Mouse (Mus musculus) splenic B cell, adult 2 months (primary cell): ENCODE data around the gene Gdf7.

Experiments used
- DNase-seq: peaks from one replicate; pipeline ENCODE4 v3.0.0-alpha.2; 2011; ENCODE audit warnings: low read depth, low spot score
- H3K27me3 ChIP-seq: 2 replicates; pipeline ENCODE4 v1.6.1; 2012; ENCODE audit warnings: mild to moderate bottlenecking, low read length, moderate library complexity, mixed read lengths; ENCODE audit not compliant: control insufficient read depth, poor library complexity, insufficient read depth, severe bottlenecking
- H3K36me3 ChIP-seq: 2 replicates; pipeline ENCODE4 v1.6.1; 2012; ENCODE audit warnings: mild to moderate bottlenecking, low read length, moderate library complexity, mixed read lengths; ENCODE audit not compliant: control insufficient read depth, poor library complexity, insufficient read depth, severe bottlenecking

Gdf7 gene

DNA sequence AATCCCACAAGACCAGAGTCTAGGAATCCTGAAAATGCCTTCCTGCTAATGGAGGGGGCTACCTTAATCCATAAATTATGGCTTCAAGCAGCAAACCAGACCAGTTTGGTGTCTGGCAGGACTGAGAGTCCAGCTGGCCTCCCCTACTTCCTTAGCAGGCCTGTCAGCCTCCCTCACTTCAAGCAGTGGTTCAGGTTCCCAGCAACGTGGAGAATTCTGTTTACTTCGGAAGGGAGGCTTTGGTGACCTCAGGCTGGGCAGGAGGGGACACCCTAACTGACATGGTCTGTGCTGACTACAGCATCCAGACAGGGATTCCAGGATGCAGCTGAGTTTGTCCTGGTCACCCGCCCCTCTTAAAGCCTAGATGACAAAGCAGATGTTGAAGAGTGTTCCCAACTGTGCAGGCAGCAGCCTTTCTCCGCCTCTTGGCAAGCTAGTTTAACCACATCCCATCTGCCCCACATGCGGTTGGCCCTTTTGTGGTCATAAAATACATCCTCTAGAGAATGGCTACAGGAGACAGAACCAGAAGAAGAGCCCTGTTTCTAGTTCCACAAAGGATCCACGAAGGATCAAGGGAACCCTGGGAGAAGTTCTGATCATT lies 6.3 kb downstream of the Gdf7 start:
- no peaks in the 10 kb centered on the region for H3K36me3 ChIP-seq
- DNase-seq, result no peak
- no peaks in the 10 kb centered on the region; the same call in none of the 2 replicates for H3K27me3 ChIP-seq

DNA sequence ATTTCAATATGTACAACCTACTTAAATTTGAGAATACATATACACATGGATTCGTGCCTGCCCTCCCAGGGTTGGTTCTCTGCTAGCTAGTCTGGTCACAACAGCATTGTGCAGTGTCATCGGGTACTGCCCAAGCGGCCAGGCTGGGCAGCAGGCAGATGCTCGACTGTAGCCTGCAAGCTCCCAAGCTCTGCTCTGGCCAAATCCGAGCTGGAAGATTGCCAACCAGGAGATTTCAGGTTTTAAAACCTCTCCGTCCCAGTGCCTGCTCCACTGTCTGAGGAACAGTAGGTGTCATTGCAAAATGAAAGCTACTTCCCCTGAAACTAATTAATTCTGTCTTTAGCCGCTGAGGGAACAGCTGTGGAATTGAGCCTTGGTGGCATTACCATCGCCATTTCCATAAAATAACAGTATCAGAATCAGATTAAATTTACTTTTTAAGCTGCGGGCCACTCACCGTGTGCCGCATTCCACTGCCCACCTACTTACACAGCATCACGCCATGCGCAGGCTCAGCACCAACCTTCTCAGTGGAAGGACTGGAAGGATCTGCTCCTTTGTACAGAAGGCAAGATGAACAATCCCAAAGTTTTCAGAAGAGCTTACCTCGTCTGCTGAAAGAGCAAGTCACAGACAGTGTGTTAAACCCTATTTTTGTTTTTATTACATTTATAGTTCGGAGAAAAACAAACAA lies 10.4 kb downstream of the Gdf7 start:
- H3K27me3 ChIP-seq, result no peaks in the 10 kb centered on the region
- no peaks in the 10 kb centered on the region for H3K36me3 ChIP-seq
- no peak for DNase-seq

- H3K27me3 ChIP-seq, result no peaks in the 10 kb centered on the region
- H3K36me3 ChIP-seq, result peaks cover 2% of the 10 kb centered on the region; the same call in 1 of the 2 replicates
- DNase-seq, result no peak
Measured at GRCm38 (mm10) chr12:8289499-8289898, 12.3 kb downstream of the Gdf7 start.

- DNase-seq, result no peak
- H3K27me3 ChIP-seq, result no peaks in the 10 kb centered on the region
- peaks cover 2% of the 10 kb centered on the region; the same call in 1 of the 2 replicates for H3K36me3 ChIP-seq
Measured at GRCm38 (mm10) chr12:8289099-8289498, 12.7 kb downstream of the Gdf7 start.

- DNase-seq, result no peak
- H3K36me3 ChIP-seq, result peaks cover 2% of the 10 kb centered on the region; the same call in 1 of the 2 replicates
- H3K27me3 ChIP-seq, result no peaks in the 10 kb centered on the region
Measured at GRCm38 (mm10) chr12:8287970-8288369, 13.8 kb downstream of the Gdf7 start.

GRCm38 (mm10) chr12:8281225-8282017 lies 20.3 kb downstream of the Gdf7 start:
- no peaks in the 10 kb centered on the region for H3K27me3 ChIP-seq
- no peak for DNase-seq
- H3K36me3 ChIP-seq, result peaks cover 8% of the 10 kb centered on the region; the same call in 1 of the 2 replicates

- 0 out of 2 replicates have a peak, but pooled peaks cover 4% of the 10 kb centered on the region for H3K36me3 ChIP-seq
- H3K27me3 ChIP-seq, result no peaks in the 10 kb centered on the region
- DNase-seq, result no peak
Measured at GRCm38 (mm10) chr12:8275424-8275823, 26.3 kb downstream of the Gdf7 start.

GRCm38 (mm10) chr12:8273471-8274171 lies 28.1 kb downstream of the Gdf7 start:
- DNase-seq, result no peak
- H3K27me3 ChIP-seq, result no peaks in the 10 kb centered on the region
- 0 out of 2 replicates have a peak, but pooled peaks cover 4% of the 10 kb centered on the region for H3K36me3 ChIP-seq

DNA sequence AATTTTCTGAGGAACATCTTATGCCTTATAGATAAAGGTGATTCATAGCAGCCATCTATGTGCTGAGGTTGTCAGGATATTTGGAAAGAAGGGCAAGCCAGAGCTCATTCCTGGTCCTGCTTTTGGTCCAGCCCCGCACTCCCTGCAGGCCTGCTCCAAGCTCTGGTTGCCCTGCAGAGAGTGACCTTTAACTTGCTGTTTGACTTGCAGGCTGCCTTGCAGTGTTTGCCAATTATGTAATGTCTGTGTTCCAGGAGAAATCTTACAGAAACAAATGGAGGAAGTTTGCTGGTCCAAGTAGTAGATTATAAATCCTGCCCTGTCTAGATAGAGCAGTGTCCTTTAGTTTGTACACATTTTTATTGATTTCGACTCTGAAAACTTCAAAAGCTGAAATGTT lies 30.3 kb downstream of the Gdf7 start:
- no peak for DNase-seq
- Histone ChIP-seq H3K27me3 (no peaks in the 10 kb centered on the region), H3K36me3 (0 out of 2 replicates have a peak, but pooled peaks cover 4% of the 10 kb centered on the region)

DNA sequence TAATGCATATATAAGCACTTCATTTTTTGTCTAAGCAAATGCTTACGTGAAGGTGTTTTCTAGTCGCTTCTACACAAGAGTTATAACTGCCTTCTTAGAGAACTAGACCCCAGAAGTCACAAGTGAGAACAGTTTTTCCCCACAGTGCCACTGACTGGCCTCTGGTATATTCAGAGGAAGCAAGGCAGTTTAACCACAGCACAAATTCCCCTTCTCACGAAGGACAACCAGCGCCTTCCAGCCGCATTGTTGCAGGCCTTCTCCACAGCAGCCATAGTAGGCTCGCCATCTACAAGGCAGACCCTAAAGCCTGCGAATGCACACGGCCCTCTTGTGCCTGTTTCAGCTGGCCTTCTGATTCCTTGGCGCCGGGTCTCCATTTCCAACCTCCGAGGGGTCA lies 32.1 kb downstream of the Gdf7 start:
- no peak for DNase-seq
- H3K27me3 ChIP-seq, result no peaks in the 10 kb centered on the region
- 0 out of 2 replicates have a peak, but pooled peaks cover 4% of the 10 kb centered on the region for H3K36me3 ChIP-seq

GRCm38 (mm10) chr12:8266311-8266710 lies 35.4 kb downstream of the Gdf7 start:
- Histone ChIP-seq H3K27me3 (no peaks in the 10 kb centered on the region), H3K36me3 (0 out of 2 replicates have a peak, but pooled peaks cover 4% of the 10 kb centered on the region)
- DNase-seq, result no peak

DNA sequence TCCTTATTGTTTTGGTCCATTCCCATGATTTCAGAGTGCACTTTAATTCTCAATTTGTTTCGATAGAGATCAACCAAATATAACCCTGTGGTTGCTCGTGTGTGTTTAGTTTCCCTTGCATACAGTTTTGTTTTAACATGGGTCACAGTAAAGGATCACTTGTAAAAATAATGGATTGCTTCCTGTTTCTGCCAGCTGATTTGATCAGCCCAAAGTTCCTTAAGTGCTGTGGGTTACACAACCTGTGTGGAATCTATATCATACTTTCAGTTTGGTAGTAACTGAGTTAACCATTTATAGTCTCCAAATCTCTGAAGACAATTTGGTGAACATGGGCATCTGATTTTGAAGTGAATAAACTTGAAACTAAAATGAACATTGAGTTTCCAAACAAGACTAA lies 41.5 kb downstream of the Gdf7 start:
- Histone ChIP-seq H3K27me3 (no peaks in the 10 kb centered on the region), H3K36me3 (no peaks in the 10 kb centered on the region)
- DNase-seq, result no peak
